Mouse (Mus musculus) hindbrain, embryonic 14.5 days (tissue): ENCODE measurements around the gene Olfr331. TPM values are rescaled to one million over a fixed set of nuclear protein-coding genes. Genes with fewer than 3 reads are reported as not detected.

ENCODE experiments used
- ATAC-seq: fragments of 200-750 bp; cut with Nextera tagmentation; 2 replicates; pipeline ENCODE4 v1.8.0; 2017; ENCODE audit warnings: moderate number of reproducible peaks, mild to moderate bottlenecking, moderate TSS enrichment, moderate library complexity; ENCODE audit not compliant: low FRiP score
- DNase-seq: peaks from one replicate; pipeline ENCODE4 v3.0.0-alpha.2; 2015; ENCODE audit warnings: low spot score
- H3K27ac ChIP-seq: fragments of 300-500 bp; sonication (generic); 2 replicates; pipeline ENCODE4 v1.5.1; 2014; ENCODE audit warnings: mild to moderate bottlenecking, moderate library complexity
- H3K27me3 ChIP-seq: fragments of 300-500 bp; sonication (generic); 2 replicates; pipeline ENCODE4 v1.6.1; 2014; ENCODE audit warnings: mild to moderate bottlenecking, low read length, mixed read lengths; ENCODE audit not compliant: control insufficient read depth, insufficient read depth
- H3K36me3 ChIP-seq: fragments of 300-500 bp; sonication (generic); replicated peaks from 2 replicates; pipeline ENCODE4 v1.6.1; 2014; ENCODE audit not compliant: control insufficient read depth, insufficient read depth
- H3K4me1 ChIP-seq: fragments of 300-500 bp; sonication (generic); replicated peaks from 2 replicates; pipeline ENCODE4 v1.6.1; 2014; ENCODE audit warnings: antibody characterized with exemption, low read length, mixed read lengths; ENCODE audit not compliant: control insufficient read depth, insufficient read depth
- H3K4me2 ChIP-seq: fragments of 300-500 bp; sonication (generic); replicated peaks from 2 replicates; pipeline ENCODE4 v1.6.1; 2014; ENCODE audit warnings: mild to moderate bottlenecking, moderate library complexity
- H3K4me3 ChIP-seq: fragments of 300-500 bp; sonication (generic); replicated peaks from 2 replicates; pipeline ENCODE4 v1.5.1; 2014; ENCODE audit warnings: mild to moderate bottlenecking, low read length
- H3K9ac ChIP-seq: fragments of 300-500 bp; sonication (generic); 2 replicates; pipeline ENCODE4 v1.6.1; 2014
- H3K9me3 ChIP-seq: fragments of 300-500 bp; sonication (generic); 2 replicates; pipeline ENCODE4 v1.6.1; 2016; ENCODE audit warnings: low read length; ENCODE audit not compliant: control insufficient read depth
- WGBS: fragments of 180-500 bp; shearing (Covaris S2); extraction: QIAGEN DNeasy Blood & Tissue Kit; methylation state at CpG from one replicate; pipeline ENCODE4 v1.1.7; 2014; 5-methylcytosine and 5-hydroxymethylcytosine counted together
- polyA plus RNA-seq: library from polyadenylated mRNA; unstranded; fragments of >200 nt; fragmentation: Nextera tagmentation; extraction: Ambion mirVana; gene quantifications from 2 replicates; pipeline ENCODE4 v1.2.1, GENCODE M21; 2014

Gene Olfr331
- polyA plus RNA-seq, 1 experiment from 2014 or later: not detected

DNA sequence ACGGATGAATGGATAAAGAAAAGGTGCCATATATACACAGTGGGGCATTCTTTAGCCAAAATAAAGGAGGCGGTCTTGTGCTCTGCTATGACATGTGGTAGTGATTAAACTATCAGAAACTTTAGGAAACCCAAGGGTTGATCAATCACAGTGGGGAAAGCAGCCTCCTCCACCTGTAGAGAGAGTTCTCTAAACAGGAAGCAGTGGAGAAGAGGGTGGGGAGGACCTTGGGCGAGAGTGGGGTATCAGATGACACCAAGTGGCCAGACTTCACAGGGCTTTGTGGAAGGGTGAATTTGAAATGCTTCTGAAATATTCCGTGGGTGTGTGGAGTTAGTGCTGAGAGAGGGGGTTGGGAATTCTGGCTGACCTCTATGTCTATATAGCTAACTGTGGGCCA lies 48.8 kb downstream of the Olfr331 start:
- no peak overlapping the region for H3K27ac ChIP-seq
- no peaks in the 10 kb centered on the region for H3K4me1 ChIP-seq
- no peak for DNase-seq
- H3K36me3 ChIP-seq: no peaks in the 10 kb centered on the region
- H3K27me3 ChIP-seq: no peaks in the 10 kb centered on the region
- H3K4me2 ChIP-seq: no peak overlapping the region
- no peak overlapping the region for H3K4me3 ChIP-seq
- no peak for ATAC-seq
- H3K9ac ChIP-seq: no peak overlapping the region
- WGBS: 72% methylated on average over 4 of the region's 4 CpGs
- 0 out of 2 replicates have a peak, but pooled peaks cover 6% of the 10 kb centered on the region for H3K9me3 ChIP-seq

DNA sequence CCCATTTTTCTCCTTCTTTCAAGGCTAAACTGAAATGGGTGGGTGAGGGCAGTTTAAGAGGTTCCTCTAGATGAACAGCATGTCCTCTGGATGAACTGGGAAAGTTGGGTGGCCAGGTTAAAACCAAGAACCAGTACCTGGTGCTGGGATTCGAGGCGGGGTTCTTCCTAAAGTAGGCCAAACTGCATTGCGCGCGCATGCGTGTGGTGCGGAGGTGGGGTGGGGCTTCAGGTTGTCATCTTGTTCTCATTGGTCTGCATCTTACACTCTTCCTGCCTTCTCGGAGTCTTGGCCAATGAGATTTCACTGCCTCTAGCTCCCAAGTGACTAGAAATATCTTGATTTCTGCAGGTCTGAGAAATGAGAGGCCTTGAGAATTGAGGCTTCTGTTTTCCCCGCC lies 49.6 kb downstream of the Olfr331 start, which contains the start of gene Lypd9:
Gene Lypd9 (minus strand): TSS at position 165 of the 400 bp plus-strand sequence.
- WGBS: 99% methylated on average over 9 of the region's 9 CpGs
- ATAC-seq: no peak
- no peak for DNase-seq

More for the DNA sequence above, 49.6 kb downstream of the Olfr331 start, which contains the start of gene Lypd9:
- Histone ChIP-seq H3K4me1 (no peaks in the 10 kb centered on the region), H3K9me3 (0 out of 2 replicates have a peak, but pooled peaks cover 6% of the 10 kb centered on the region), H3K27me3 (no peaks in the 10 kb centered on the region), H3K27ac (no peak within 1 kb of the TSS), H3K36me3 (no peaks in the 10 kb centered on the region), H3K4me2 (no peak within 1 kb of the TSS), H3K9ac (no peak within 1 kb of the TSS), H3K4me3 (no peak within 1 kb of the TSS)

Other genes starting within 250 kb of the Olfr331 start
- not detected in 2 replicates for gene 4930438A08Rik, start 227.8 kb downstream of the Olfr331 start, polyA plus RNA-seq
- gene Zfp692, start 195.5 kb downstream of the Olfr331 start, polyA plus RNA-seq: 13.5 and 16.2 TPM in 2 replicates
- 38.3 and 44.3 TPM in 2 replicates for gene Zfp672, start 172.2 kb downstream of the Olfr331 start, polyA plus RNA-seq
- gene Sh3bp5l, start 171.8 kb downstream of the Olfr331 start, polyA plus RNA-seq: 34.3 and 36.5 TPM in 2 replicates
- gene Lypd8, start 123.5 kb downstream of the Olfr331 start, polyA plus RNA-seq: not detected in 2 replicates
- gene 1810065E05Rik, start 81.5 kb downstream of the Olfr331 start, polyA plus RNA-seq: not detected in 2 replicates
- gene Gm12253, start 70.0 kb downstream of the Olfr331 start, polyA plus RNA-seq: not detected in 2 replicates
- not detected in 2 replicates for gene Lypd9, start 49.6 kb downstream of the Olfr331 start, polyA plus RNA-seq
- gene Olfr30, start 40.3 kb downstream of the Olfr331 start, polyA plus RNA-seq: not detected in 2 replicates
- gene Olfr332, start 10.0 kb downstream of the Olfr331 start, polyA plus RNA-seq: not detected in 2 replicates
- not detected in 2 replicates for gene Olfr330, start 32.3 kb upstream of the Olfr331 start, polyA plus RNA-seq
- 0.12 TPM in 1 of 2 replicates, not detected in the other for gene Olfr329-ps, start 43.9 kb upstream of the Olfr331 start, polyA plus RNA-seq
- gene Olfr328, start 53.1 kb upstream of the Olfr331 start, polyA plus RNA-seq: 0.12 TPM in 1 of 2 replicates, not detected in the other
- gene Olfr224, start 68.0 kb upstream of the Olfr331 start, polyA plus RNA-seq: not detected in 2 replicates
- gene Olfr325, start 75.2 kb upstream of the Olfr331 start, polyA plus RNA-seq: not detected in 2 replicates
- 0.25 TPM in 1 of 2 replicates, not detected in the other for gene Olfr324, start 92.5 kb upstream of the Olfr331 start, polyA plus RNA-seq
- gene 2210407C18Rik, start 113.5 kb upstream of the Olfr331 start, polyA plus RNA-seq: not detected in 2 replicates
- not detected in 2 replicates for gene Olfr323, start 127.9 kb upstream of the Olfr331 start, polyA plus RNA-seq
- 0.20 TPM in 1 of 2 replicates, not detected in the other for gene Trim58, start 137.9 kb upstream of the Olfr331 start, polyA plus RNA-seq
- not detected in 2 replicates for gene Olfr322, start 156.2 kb upstream of the Olfr331 start, polyA plus RNA-seq
- gene Olfr320, start 178.5 kb upstream of the Olfr331 start, polyA plus RNA-seq: not detected in 2 replicates
- not detected in 2 replicates for gene Olfr319, start 196.6 kb upstream of the Olfr331 start, polyA plus RNA-seq
- not detected in 2 replicates for gene Olfr318, start 221.4 kb upstream of the Olfr331 start, polyA plus RNA-seq
- 0.09 and 0.12 TPM in 2 replicates for gene Olfr317, start 236.6 kb upstream of the Olfr331 start, polyA plus RNA-seq